Mouse (Mus musculus) midbrain, embryonic 14.5 days (tissue): ENCODE measurements around the gene Irf3. TPM values are rescaled to one million over a fixed set of nuclear protein-coding genes. Genes with fewer than 3 reads are reported as not detected.

Experiments
- ATAC-seq: fragments of 200-750 bp; cut with Nextera tagmentation; 2 replicates; pipeline ENCODE4 v1.8.0; 2017; ENCODE audit warnings: moderate number of reproducible peaks, moderate library complexity; ENCODE audit not compliant: low FRiP score, low TSS enrichment
- DNase-seq: peaks from one replicate; pipeline ENCODE4 v3.0.0-alpha.2; 2015
- H3K27ac ChIP-seq: fragments of 300-500 bp; sonication (generic); replicated peaks from 2 replicates; pipeline ENCODE4 v1.5.1; 2014; ENCODE audit warnings: mild to moderate bottlenecking, low read depth, low read length, moderate library complexity
- H3K27me3 ChIP-seq: fragments of 300-500 bp; sonication (generic); 2 replicates; pipeline ENCODE4 v1.6.1; 2014; ENCODE audit warnings: low read length, control low read depth, mixed read lengths; ENCODE audit not compliant: control insufficient read depth, insufficient read depth
- H3K36me3 ChIP-seq: fragments of 300-500 bp; sonication (generic); 2 replicates; pipeline ENCODE4 v1.6.1; 2014; ENCODE audit warnings: low read length, control low read depth; ENCODE audit not compliant: control insufficient read depth, insufficient read depth
- H3K4me1 ChIP-seq: fragments of 300-500 bp; sonication (generic); 2 replicates; pipeline ENCODE4 v1.6.1; 2014; ENCODE audit warnings: mild to moderate bottlenecking, antibody characterized with exemption, low read length, control low read depth; ENCODE audit not compliant: control insufficient read depth, insufficient read depth
- H3K4me2 ChIP-seq: fragments of 300-500 bp; sonication (generic); 2 replicates; pipeline ENCODE4 v1.6.1; 2014; ENCODE audit warnings: mild to moderate bottlenecking, low read length, moderate library complexity
- H3K4me3 ChIP-seq: fragments of 300-500 bp; sonication (generic); replicated peaks from 2 replicates; pipeline ENCODE4 v1.5.1; 2014; ENCODE audit warnings: low read depth, low read length
- H3K9ac ChIP-seq: fragments of 300-500 bp; sonication (generic); replicated peaks from 2 replicates; pipeline ENCODE4 v1.6.1; 2014; ENCODE audit warnings: mild to moderate bottlenecking, low read length, moderate library complexity
- H3K9me3 ChIP-seq: fragments of 300-500 bp; sonication (generic); 2 replicates; pipeline ENCODE4 v1.6.1; 2016; ENCODE audit warnings: low read length, control low read depth, mixed read lengths; ENCODE audit not compliant: control insufficient read depth
- WGBS: fragments of 180-500 bp; shearing (Covaris S2); extraction: QIAGEN DNeasy Blood & Tissue Kit; methylation state at CpG from one replicate; pipeline ENCODE4 v1.1.7; 2014; 5-methylcytosine and 5-hydroxymethylcytosine counted together
- polyA plus RNA-seq: library from polyadenylated mRNA; unstranded; fragments of >200 nt; fragmentation: Nextera tagmentation; extraction: Ambion mirVana; gene quantifications from 2 replicates; pipeline ENCODE4 v1.2.1, GENCODE M21; 2014

Irf3 gene
- polyA plus RNA-seq, 1 experiment from 2014 or later = 46.7 TPM

GRCm38 (mm10) chr7:44957183-44957835 lies 40.1 kb upstream of the Irf3 start:
- Histone ChIP-seq H3K4me3 (no peak overlapping the region), H3K9ac (no peak overlapping the region), H3K27ac (no peak overlapping the region), H3K36me3 (peaks cover 35% of the 10 kb centered on the region), H3K4me1 (peaks cover 5% of the 10 kb centered on the region; the same call in 1 of the 2 replicates), H3K4me2 (no peak overlapping the region), H3K9me3 (no peaks in the 10 kb centered on the region), H3K27me3 (peaks cover 3% of the 10 kb centered on the region)
- 75% methylated on average over 20 of the region's 20 CpGs for WGBS
- no peak for ATAC-seq
- DNase-seq = no peak

DNA sequence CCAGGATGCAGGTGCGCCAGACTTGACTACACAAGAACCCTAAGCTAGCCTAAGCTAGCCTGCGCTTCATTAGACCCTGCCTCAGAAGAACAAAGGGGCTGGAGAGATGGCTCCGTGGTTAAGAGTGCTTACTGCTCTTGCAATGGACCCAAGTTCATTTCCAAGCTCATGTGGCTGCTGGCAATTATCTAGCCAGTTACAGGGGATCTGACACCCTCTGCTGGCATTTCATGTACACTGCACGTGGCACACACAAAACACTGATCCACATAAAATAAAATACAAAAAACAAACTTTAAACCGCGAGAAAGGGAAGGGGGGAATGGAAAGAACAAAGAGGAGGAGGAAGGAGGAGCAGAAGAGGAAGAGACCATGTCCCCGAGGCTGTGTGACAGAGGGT lies 39.2 kb upstream of the Irf3 start:
- Histone ChIP-seq H3K36me3 (peaks cover 43% of the 10 kb centered on the region), H3K27me3 (no peaks in the 10 kb centered on the region), H3K4me1 (no peaks in the 10 kb centered on the region), H3K4me2 (no peak overlapping the region), H3K9ac (no peak overlapping the region), H3K4me3 (no peak overlapping the region), H3K27ac (no peak overlapping the region), H3K9me3 (no peaks in the 10 kb centered on the region)
- DNase-seq (peak; percentile 70), ATAC-seq (no peak)
- WGBS = 56% methylated on average over 7 of the region's 7 CpGs

DNA sequence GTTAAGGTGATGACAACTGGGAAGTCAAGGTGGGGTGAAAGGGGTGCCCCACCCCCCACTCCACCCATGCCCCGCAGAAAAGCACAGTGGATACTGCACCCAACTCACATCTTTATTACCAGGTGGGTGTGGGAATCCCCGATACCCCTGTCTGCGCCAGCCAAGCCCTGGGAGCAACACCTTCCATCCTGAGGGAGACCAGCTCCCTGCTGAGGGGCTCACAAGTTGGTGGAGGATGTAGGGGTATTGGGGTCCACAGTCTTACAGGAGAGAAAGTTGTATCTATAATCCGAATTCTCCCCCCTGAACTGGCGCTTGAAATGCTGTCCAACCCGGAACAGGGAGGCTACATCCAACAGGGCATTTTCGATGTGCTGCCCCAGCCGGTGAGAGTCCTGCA lies 38.2 kb upstream of the Irf3 start:
- Histone ChIP-seq H3K27ac (no peak overlapping the region), H3K4me2 (no peak overlapping the region), H3K36me3 (peaks cover 52% of the 10 kb centered on the region), H3K9ac (no peak overlapping the region), H3K27me3 (no peaks in the 10 kb centered on the region), H3K4me3 (no peak overlapping the region), H3K9me3 (no peaks in the 10 kb centered on the region), H3K4me1 (no peaks in the 10 kb centered on the region)
- ATAC-seq (no peak), DNase-seq (no peak)
- 88% methylated on average over 8 of the region's 8 CpGs for whole genome bisulfite sequencing

- Histone ChIP-seq H3K4me2 (no peak overlapping the region), H3K9ac (no peak overlapping the region), H3K27me3 (no peaks in the 10 kb centered on the region), H3K27ac (no peak overlapping the region), H3K4me1 (no peaks in the 10 kb centered on the region), H3K4me3 (no peak overlapping the region), H3K36me3 (peaks cover 55% of the 10 kb centered on the region), H3K9me3 (no peaks in the 10 kb centered on the region)
- ATAC-seq = no peak
- 94% methylated on average over 10 of the region's 10 CpGs for WGBS
- DNase-seq = no peak
Observed at GRCm38 (mm10) chr7:44959874-44960511, 37.5 kb upstream of the Irf3 start.

DNA sequence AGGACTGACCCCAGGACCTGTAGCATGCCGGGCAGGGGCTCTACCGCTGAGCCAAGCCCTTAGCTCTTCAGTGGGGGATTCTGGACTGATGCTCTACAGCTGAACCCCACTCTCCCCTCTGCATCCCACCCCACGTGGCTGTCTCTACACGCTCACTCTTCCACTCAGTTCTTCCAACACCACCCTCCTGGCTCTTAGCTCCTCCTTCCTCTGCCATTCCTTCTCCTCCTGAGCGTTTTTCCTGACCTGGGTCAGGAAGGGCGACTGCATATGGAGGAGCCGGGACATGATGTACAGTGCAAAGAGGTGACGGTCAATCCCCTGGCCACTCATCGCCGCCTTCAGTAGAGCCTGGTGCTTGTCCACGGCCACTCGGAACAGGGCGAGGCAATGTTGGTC lies 36.9 kb upstream of the Irf3 start:
- ATAC-seq (no peak), DNase-seq (no peak)
- H3K4me1 ChIP-seq = no peaks in the 10 kb centered on the region
- no peak overlapping the region for H3K4me3 ChIP-seq
- peaks cover 58% of the 10 kb centered on the region for H3K36me3 ChIP-seq
- WGBS = 93% methylated on average over 13 of the region's 13 CpGs
- no peak overlapping the region for H3K4me2 ChIP-seq
- no peaks in the 10 kb centered on the region for H3K27me3 ChIP-seq
- H3K9me3 ChIP-seq = no peaks in the 10 kb centered on the region
- no peak overlapping the region for H3K9ac ChIP-seq
- no peak overlapping the region for H3K27ac ChIP-seq

DNA sequence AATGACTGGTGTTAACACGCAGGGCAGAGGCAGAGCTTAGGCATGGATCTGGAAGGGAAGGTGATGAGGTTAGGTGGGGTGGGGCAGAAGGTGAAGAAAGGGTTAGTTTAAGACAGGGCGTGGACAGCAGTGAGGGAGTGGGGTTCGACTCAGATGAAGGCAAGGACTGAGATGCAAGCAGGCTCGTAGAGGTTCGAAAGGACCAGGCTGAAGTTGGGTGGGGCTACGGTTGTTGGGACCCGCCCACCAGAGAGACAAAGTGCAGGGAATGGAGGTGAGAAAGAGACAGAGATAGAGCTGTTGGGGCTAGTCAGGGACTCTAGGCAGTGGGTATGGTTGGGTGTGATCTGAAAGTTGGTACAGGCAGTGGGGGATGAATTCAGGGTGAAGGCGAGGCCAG lies 35.1 kb upstream of the Irf3 start:
- no peak overlapping the region for H3K4me2 ChIP-seq
- no peaks in the 10 kb centered on the region for H3K4me1 ChIP-seq
- ATAC-seq (no peak), DNase-seq (no peak)
- no peak overlapping the region for H3K9ac ChIP-seq
- WGBS = 84% methylated on average over 8 of the region's 8 CpGs
- H3K27me3 ChIP-seq = no peaks in the 10 kb centered on the region
- H3K9me3 ChIP-seq = no peaks in the 10 kb centered on the region
- H3K36me3 ChIP-seq = peaks cover 74% of the 10 kb centered on the region
- no peak overlapping the region for H3K4me3 ChIP-seq
- no peak overlapping the region for H3K27ac ChIP-seq

DNA sequence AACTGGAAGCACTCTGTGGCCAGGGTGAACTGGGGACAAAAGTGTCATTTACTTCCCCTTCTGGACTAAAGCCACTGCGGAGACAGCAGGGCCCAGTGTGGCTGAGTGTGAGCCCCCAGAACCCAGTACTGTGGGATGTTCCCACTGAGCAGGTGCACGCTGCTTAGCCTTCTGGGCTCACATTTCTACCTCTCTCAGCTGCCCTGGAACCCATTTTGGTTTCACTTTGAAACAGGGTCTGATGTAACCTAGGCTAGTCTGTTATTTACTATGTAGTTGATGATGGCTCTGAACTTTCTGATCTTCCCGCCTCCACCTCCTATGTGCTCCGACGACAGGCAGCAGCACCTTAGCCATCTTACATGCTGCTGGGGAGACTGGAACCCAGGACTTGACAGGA lies 34.6 kb upstream of the Irf3 start:
- no peak overlapping the region for H3K4me3 ChIP-seq
- DNase-seq = no peak
- H3K4me1 ChIP-seq = no peaks in the 10 kb centered on the region
- H3K9me3 ChIP-seq = no peaks in the 10 kb centered on the region
- no peaks in the 10 kb centered on the region for H3K27me3 ChIP-seq
- WGBS = 96% methylated on average over 5 of the region's 5 CpGs
- ATAC-seq = no peak
- peaks cover 77% of the 10 kb centered on the region for H3K36me3 ChIP-seq
- no peak overlapping the region for H3K4me2 ChIP-seq
- no peak overlapping the region for H3K27ac ChIP-seq
- no peak overlapping the region for H3K9ac ChIP-seq

GRCm38 (mm10) chr7:44964990-44965389 lies 32.5 kb upstream of the Irf3 start:
- Histone ChIP-seq H3K36me3 (peaks cover 63% of the 10 kb centered on the region), H3K9me3 (no peaks in the 10 kb centered on the region), H3K4me1 (no peaks in the 10 kb centered on the region), H3K9ac (no peak overlapping the region), H3K4me3 (no peak overlapping the region), H3K27me3 (no peaks in the 10 kb centered on the region), H3K27ac (no peak overlapping the region), H3K4me2 (no peak overlapping the region)
- ATAC-seq (no peak), DNase-seq (no peak)
- WGBS = 97% methylated on average over 13 of the region's 13 CpGs

DNA sequence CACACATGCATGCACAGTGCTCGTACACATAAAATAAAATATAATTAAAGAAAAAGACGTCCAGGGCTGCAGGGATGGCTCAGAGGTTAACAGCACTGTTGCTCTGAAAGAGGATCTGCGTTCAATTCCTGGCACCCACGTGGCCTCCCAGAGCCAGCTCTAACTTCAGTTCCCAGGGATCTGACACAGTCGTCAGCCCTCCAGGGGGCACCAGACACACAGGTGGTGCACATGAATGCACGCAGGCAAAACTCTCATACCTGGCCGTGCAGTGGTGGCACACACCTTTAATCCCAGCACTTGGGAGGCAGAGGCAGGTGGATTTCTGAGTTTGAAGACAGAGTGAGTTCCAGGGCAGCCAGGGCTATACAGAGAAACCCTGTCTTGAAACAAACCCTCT lies 31.5 kb upstream of the Irf3 start:
- WGBS = 85% methylated on average over 7 of the region's 7 CpGs
- Histone ChIP-seq H3K4me3 (no peak overlapping the region), H3K9ac (no peak overlapping the region), H3K4me2 (no peak overlapping the region), H3K4me1 (peaks cover 3% of the 10 kb centered on the region), H3K27me3 (no peaks in the 10 kb centered on the region), H3K9me3 (no peaks in the 10 kb centered on the region), H3K36me3 (peaks cover 56% of the 10 kb centered on the region), H3K27ac (no peak overlapping the region)
- no peak for DNase-seq
- ATAC-seq = no peak
